Mouse (Mus musculus) liver, embryonic 14.5 days (tissue): Measurements from ENCODE around the gene Pop5.

ENCODE experiments used
- CTCF ChIP-seq: IDR thresholded peaks from 2 replicates; pipeline ENCODE4 v1.5.1; 2016; ENCODE audit warnings: antibody characterized with exemption, low read depth, control low read depth
- EP300 ChIP-seq: IDR thresholded peaks from 2 replicates; pipeline ENCODE4 v1.6.1; 2016; ENCODE audit warnings: antibody characterized with exemption, low read depth

GRCm38 (mm10) chr5:115266340-115266739, 30.7 kb downstream of the Pop5 start:
- peak; percentile 30; the same call in 1 of the 2 replicates for TF ChIP-seq CTCF
- TF ChIP-seq EP300, result no peak
